Mouse (Mus musculus) natural killer cell, adult 2 months (primary cell): ENCODE measurements around the gene Ext2.

Experiments used
- DNase-seq, 2 experiments: peaks; one replicate each; pipeline ENCODE4 v3.0.0; 2022; ENCODE audit warnings: low spot score in 2 of 2

The Ext2 gene

GRCm38 (mm10) chr2:93619208-93619849 lies 203.0 kb downstream of the Ext2 start:
- no peak for DNase-seq

- DNase-seq = no peak
These were observed 203.7 kb downstream of the Ext2 start for GRCm38 (mm10) chr2:93618447-93619199.

- DNase-seq = no peak
These were observed 206.3 kb downstream of the Ext2 start for GRCm38 (mm10) chr2:93615845-93616689.

GRCm38 (mm10) chr2:93613020-93613419 lies 209.3 kb downstream of the Ext2 start:
- DNase-seq = no peak
